Mouse (Mus musculus) CH12.LX (cell line): ENCODE results near the gene Acvr1. TPM values are rescaled to one million over a fixed set of nuclear protein-coding genes. Genes with fewer than 3 reads are reported as not detected.

ENCODE experiments used
- DNase-seq: peaks from one replicate; pipeline ENCODE4 v3.0.0-alpha.2; 2013; ENCODE audit errors: extremely low read depth
- H3K27ac ChIP-seq: 2 replicates; pipeline ENCODE4 v1.5.1; 2012; ENCODE audit warnings: low read depth, mild to moderate bottlenecking, control low read depth, moderate library complexity; ENCODE audit not compliant: insufficient read depth
- H3K27me3 ChIP-seq: replicated peaks from 2 replicates; pipeline ENCODE3; 2012; ENCODE audit warnings: inconsistent platforms
- H3K36me3 ChIP-seq, 2 experiments: replicated peaks in 1 of 2; 2 replicates each; pipeline versions ENCODE3 to v1.6.1; 2012; ENCODE audit warnings: inconsistent platforms in 1 of 2, low read length in 1 of 2, mild to moderate bottlenecking in 1 of 2, mixed read lengths in 1 of 2, moderate library complexity in 1 of 2; ENCODE audit not compliant: control insufficient read depth in 1 of 2, insufficient read depth in 1 of 2
- H3K4me1 ChIP-seq, 2 experiments: 2 replicates each; pipeline ENCODE4 v1.6.1; 2012; ENCODE audit warnings: inconsistent platforms in 1 of 2, moderate library complexity in 1 of 2; ENCODE audit not compliant: insufficient read depth in 2 of 2, control insufficient read depth in 1 of 2
- H3K4me2 ChIP-seq: 2 replicates; pipeline ENCODE4 v1.6.1; 2012; ENCODE audit warnings: low read depth, mild to moderate bottlenecking, control low read depth; ENCODE audit not compliant: poor library complexity, insufficient read depth, severe bottlenecking
- H3K4me3 ChIP-seq, 3 experiments: fragments of 150-350 bp in 1 of 3; sonication (generic) in 1 of 3; replicated peaks in 1 of 3; 2 replicates each; pipeline versions ENCODE3 to v1.5.1; 2011 to 2012; ENCODE audit warnings: low read depth in 2 of 3, low read length in 2 of 3, mild to moderate bottlenecking in 2 of 3, moderate library complexity in 2 of 3, control low read depth in 1 of 3, improper control_type of control experiment in 1 of 3, inconsistent platforms in 1 of 3, mixed read lengths in 1 of 3; ENCODE audit not compliant: poor library complexity in 1 of 3
- H3K79me2 ChIP-seq: replicated peaks from 2 replicates; pipeline ENCODE4 v1.6.1; 2012; ENCODE audit warnings: mild to moderate bottlenecking, moderate library complexity; ENCODE audit not compliant: control insufficient read depth, poor library complexity, insufficient read depth, severe bottlenecking; ENCODE audit errors: extremely low read depth
- H3K9ac ChIP-seq: 2 replicates; pipeline ENCODE4 v1.6.1; 2012; ENCODE audit warnings: low read depth, mild to moderate bottlenecking, control low read depth, moderate library complexity; ENCODE audit not compliant: insufficient read depth
- H3K9me3 ChIP-seq: replicated peaks from 2 replicates; pipeline ENCODE3; 2012; ENCODE audit warnings: low read length, inconsistent platforms, mixed read lengths
- BHLHE40 ChIP-seq: IDR thresholded peaks from 2 replicates; pipeline ENCODE4 v1.6.1; 2011; ENCODE audit warnings: mild to moderate bottlenecking, low read depth, low read length, improper control_type of control experiment
- CHD1 ChIP-seq: IDR thresholded peaks from 2 replicates; pipeline ENCODE4 v1.6.1; 2012; ENCODE audit warnings: low read depth, low read length, improper control_type of control experiment, inconsistent platforms
- CHD2 ChIP-seq: IDR thresholded peaks from 2 replicates; pipeline ENCODE4 v1.6.1; 2011; ENCODE audit warnings: low read length, improper control_type of control experiment
- CTCF ChIP-seq, 2 experiments: IDR thresholded peaks in 1 of 2; conservative IDR thresholded peaks in 1 of 2; 2 replicates each; pipeline ENCODE4 v1.5.1; 2011 to 2012; ENCODE audit warnings: low read depth in 2 of 2, low read length in 2 of 2, improper control_type of control experiment in 1 of 2, inconsistent platforms in 1 of 2, mild to moderate bottlenecking in 1 of 2, moderate library complexity in 1 of 2
- E2F4 ChIP-seq: IDR thresholded peaks from 2 replicates; pipeline ENCODE4 v1.6.1; 2011; ENCODE audit warnings: low read depth, low read length, improper control_type of control experiment; ENCODE audit not compliant: insufficient replicate concordance
- GABPA ChIP-seq: IDR thresholded peaks from 2 replicates; pipeline ENCODE4 v1.6.1; 2012; ENCODE audit warnings: low read depth, low read length, improper control_type of control experiment, inconsistent platforms; ENCODE audit not compliant: insufficient replicate concordance
- IRF4 ChIP-seq: IDR thresholded peaks from 2 replicates; pipeline ENCODE4 v1.6.1; 2014; ENCODE audit warnings: low read depth, mild to moderate bottlenecking, inconsistent platforms, low read length, improper control_type of control experiment
- JUN ChIP-seq: IDR thresholded peaks from 2 replicates; pipeline ENCODE4 v1.6.1; 2011; ENCODE audit warnings: low read depth, mild to moderate bottlenecking, low read length, improper control_type of control experiment, moderate library complexity; ENCODE audit not compliant: insufficient read depth
- JUND ChIP-seq: conservative IDR thresholded peaks from 2 replicates; pipeline ENCODE4 v1.6.1; 2011; ENCODE audit warnings: low read depth, low read length, improper control_type of control experiment
- KAT2A ChIP-seq: IDR thresholded peaks from 2 replicates; pipeline ENCODE4 v1.6.1; 2012; ENCODE audit warnings: low read length, improper control_type of control experiment, inconsistent platforms; ENCODE audit not compliant: insufficient replicate concordance
- MAX ChIP-seq: IDR thresholded peaks from 2 replicates; pipeline ENCODE4 v1.6.1; 2011; ENCODE audit warnings: low read length, improper control_type of control experiment
- MAZ ChIP-seq: IDR thresholded peaks from 2 replicates; pipeline ENCODE4 v1.6.1; 2012; ENCODE audit warnings: low read depth, mild to moderate bottlenecking, inconsistent platforms, low read length, improper control_type of control experiment, moderate library complexity
- MEF2A ChIP-seq: IDR thresholded peaks from 2 replicates; pipeline ENCODE4 v1.6.1; 2014; ENCODE audit warnings: low read depth, mild to moderate bottlenecking, inconsistent platforms, low read length, improper control_type of control experiment, borderline replicate concordance
- MYC ChIP-seq: IDR thresholded peaks from 2 replicates; pipeline ENCODE4 v1.6.1; 2011; ENCODE audit warnings: low read depth, mild to moderate bottlenecking, improper control_type of control experiment, low read length
- PAX5 ChIP-seq: IDR thresholded peaks from 2 replicates; pipeline ENCODE4 v1.6.1; 2012; ENCODE audit warnings: low read length, inconsistent platforms, mixed read lengths
- POLR2A ChIP-seq: IDR thresholded peaks from 2 replicates; pipeline ENCODE4 v1.6.1; 2011; ENCODE audit warnings: low read depth, mild to moderate bottlenecking, improper control_type of control experiment, low read length
- POLR2AphosphoS2 ChIP-seq: IDR thresholded peaks from 2 replicates; pipeline ENCODE4 v1.6.1; 2011; ENCODE audit warnings: low read depth, low read length, improper control_type of control experiment
- RAD21 ChIP-seq: IDR thresholded peaks from 2 replicates; pipeline ENCODE4 v1.6.1; 2011; ENCODE audit warnings: low read depth, mild to moderate bottlenecking, low read length, improper control_type of control experiment, moderate library complexity
- SIN3A ChIP-seq: IDR thresholded peaks from 2 replicates; pipeline ENCODE4 v1.6.1; 2012; ENCODE audit warnings: low read length, improper control_type of control experiment, inconsistent platforms
- SMC3 ChIP-seq: IDR thresholded peaks from 2 replicates; pipeline ENCODE4 v1.6.1; 2011; ENCODE audit warnings: low read depth, low read length, improper control_type of control experiment
- TBP ChIP-seq: conservative IDR thresholded peaks from 2 replicates; pipeline ENCODE4 v1.6.1; 2011; ENCODE audit warnings: low read depth, low read length, improper control_type of control experiment
- TCF12 ChIP-seq: IDR thresholded peaks from 2 replicates; pipeline ENCODE4 v1.6.1; 2014; ENCODE audit warnings: low read depth, mild to moderate bottlenecking, inconsistent platforms, low read length, improper control_type of control experiment
- UBTF ChIP-seq: IDR thresholded peaks from 2 replicates; pipeline ENCODE4 v1.6.1; 2012; ENCODE audit warnings: low read depth, mild to moderate bottlenecking, inconsistent platforms, low read length, improper control_type of control experiment, moderate library complexity
- USF1 ChIP-seq: IDR thresholded peaks from 2 replicates; pipeline ENCODE4 v1.6.1; 2014; ENCODE audit warnings: low read depth, mild to moderate bottlenecking, inconsistent platforms, low read length, improper control_type of control experiment
- USF2 ChIP-seq: conservative IDR thresholded peaks from 2 replicates; pipeline ENCODE4 v1.6.1; 2011; ENCODE audit warnings: low read depth, low read length, improper control_type of control experiment
- ZC3H11A ChIP-seq: IDR thresholded peaks from 2 replicates; pipeline ENCODE4 v1.6.1; 2012; ENCODE audit warnings: low read depth, mild to moderate bottlenecking, inconsistent platforms, low read length, improper control_type of control experiment
- ZNF384 ChIP-seq: IDR thresholded peaks from 2 replicates; pipeline ENCODE4 v1.6.1; 2012; ENCODE audit warnings: low read depth, low read length, improper control_type of control experiment, inconsistent platforms
- dilution Hi-C: fragments of 300-500 bp; cut with MboI; formaldehyde crosslinking; loops from 2 replicates; pipeline ENCODE4 v1.14.3; 2020; ENCODE audit warnings: low sequenced_read_pairs; ENCODE audit not compliant: extremely low pct_unique_long_range_greater_than_20kb, extremely low pct_ligation_motif_present
- in situ Hi-C: fragments of 300-500 bp; cut with MboI; formaldehyde crosslinking; loops from 3 replicates; pipeline ENCODE4 v1.14.3; 2019; ENCODE audit warnings: low sequenced_read_pairs, low pct_ligation_motif_present, low pct_unique_long_range_greater_than_20kb, mixed read lengths
- polyA plus RNA-seq: library from polyadenylated mRNA; unstranded; fragments of >175 nt; gene quantifications from 2 replicates; pipeline ENCODE4 v1.2.1, GENCODE M21; 2012; ENCODE audit warnings: low read depth; ENCODE audit not compliant: insufficient read length
- total RNA-seq, 2 experiments: library from RNA; depleted of rRNA; stranded (reverse); fragments of 300-350 nt in 1 of 2; fragments of >200 nt in 1 of 2; gene quantifications; 2 replicates each; pipeline ENCODE4 v1.2.3; 2012 to 2014

The Acvr1 gene
- total and polyA plus RNA-seq, 3 experiments: not detected

DNA sequence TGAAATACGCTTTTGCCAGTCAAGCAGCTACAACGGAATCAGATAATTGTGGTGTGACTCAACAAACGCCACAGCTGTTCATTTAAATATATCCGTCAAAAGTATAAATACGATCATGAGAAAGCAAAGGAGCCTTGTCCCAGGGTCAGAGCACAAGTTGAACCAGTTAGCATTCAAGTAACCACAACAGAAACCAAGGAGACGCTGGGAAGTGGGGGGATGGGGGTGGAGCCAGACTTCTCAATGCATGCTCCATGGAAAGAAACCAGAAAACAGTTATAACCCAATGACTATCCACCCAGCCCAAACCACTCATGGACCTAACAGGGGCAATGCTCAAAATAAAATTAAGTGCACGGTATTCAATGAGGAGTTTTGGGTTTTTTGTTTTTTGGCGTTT is 56.8 kb downstream of the Acvr1 start:
- Histone ChIP-seq H3K27ac (no peak overlapping the region), H3K4me3 (no peak overlapping the region), H3K27me3 (no peaks in the 10 kb centered on the region), H3K79me2 (no peaks in the 10 kb centered on the region), H3K9ac (no peak overlapping the region), H3K4me2 (no peak overlapping the region), H3K4me1 (no peaks in the 10 kb centered on the region), H3K9me3 (peaks cover 5% of the 10 kb centered on the region), H3K36me3 (no peaks in the 10 kb centered on the region)
- no peak for DNase-seq
- TF ChIP-seq RAD21: no peak
- no peak for TF ChIP-seq TCF12
- no peak for TF ChIP-seq KAT2A
- TF ChIP-seq CTCF (conservative IDR thresholded peaks at IDR 0.05 in 1 of 2, IDR thresholded peaks at IDR 0.05 in 1 of 2; ENCODE audit: low read depth in 2 of 2, low read length in 2 of 2): no peak
- no peak for TF ChIP-seq JUN
- no peak for TF ChIP-seq MAX
- TF ChIP-seq UBTF: no peak
- no peak for TF ChIP-seq SMC3
- TF ChIP-seq POLR2AphosphoS2: no peak
- no peak for TF ChIP-seq USF2
- TF ChIP-seq CHD2: no peak
- TF ChIP-seq POLR2A: no peak
- TF ChIP-seq IRF4: no peak
- TF ChIP-seq E2F4: no peak
- no peak for TF ChIP-seq MAZ
- TF ChIP-seq MEF2A: no peak
- no peak for TF ChIP-seq ZC3H11A
- in situ Hi-C loops (no loop called here), dilution Hi-C loops (no loop called here)

DNA sequence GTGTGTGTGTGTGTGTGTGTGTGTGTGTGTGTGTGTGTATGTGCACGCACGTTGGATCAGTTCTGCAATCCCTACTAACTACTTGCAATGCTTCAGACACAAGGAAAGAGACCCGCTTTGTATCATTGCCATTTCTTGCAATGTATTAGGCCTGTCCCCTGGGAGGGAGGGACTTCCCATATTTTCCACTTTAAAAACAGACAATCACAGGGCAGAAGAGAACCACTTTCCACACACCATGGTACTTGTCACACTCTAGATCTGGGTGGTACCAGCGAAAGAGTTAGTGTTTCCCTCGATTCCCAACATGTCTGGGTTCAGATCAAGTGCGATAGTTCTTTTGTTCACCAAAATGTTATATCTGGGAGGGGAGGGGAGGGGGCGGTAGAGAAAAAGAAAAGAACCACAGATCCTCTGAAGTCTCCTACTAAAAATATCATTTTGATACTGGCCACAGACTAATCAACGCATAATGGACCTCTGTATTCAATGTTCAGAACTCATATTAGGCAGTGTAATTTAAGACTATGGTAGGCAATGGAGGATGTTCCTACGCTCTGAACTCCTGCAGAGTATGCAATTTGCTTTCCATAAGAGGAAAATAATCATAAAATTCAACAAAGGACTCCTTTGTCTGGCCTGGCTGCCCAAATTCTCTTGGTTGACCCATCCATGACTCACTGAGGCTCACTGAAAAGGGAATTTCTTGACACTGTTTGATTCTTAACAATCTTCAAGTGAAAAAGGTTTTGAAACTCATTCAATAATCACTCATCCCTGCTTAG is 61.5 kb downstream of the Acvr1 start:
- Histone ChIP-seq H3K4me1 (no peaks in the 10 kb centered on the region), H3K9ac (no peak overlapping the region), H3K4me2 (no peak overlapping the region), H3K27me3 (no peaks in the 10 kb centered on the region), H3K79me2 (no peaks in the 10 kb centered on the region), H3K36me3 (no peaks in the 10 kb centered on the region), H3K4me3 (no peak overlapping the region), H3K9me3 (peaks cover 4% of the 10 kb centered on the region), H3K27ac (no peak overlapping the region)
- dilution Hi-C loops: no loop called here
- in situ Hi-C loops: no loop called here
- TF ChIP-seq ZNF384: no peak
- no peak for TF ChIP-seq CHD1
- no peak for TF ChIP-seq TCF12
- TF ChIP-seq BHLHE40: no peak
- TF ChIP-seq RAD21: no peak
- no peak for TF ChIP-seq E2F4
- no peak for TF ChIP-seq MYC
- TF ChIP-seq ZC3H11A: no peak
- TF ChIP-seq SIN3A: no peak
- TF ChIP-seq PAX5: no peak
- TF ChIP-seq KAT2A: no peak
- no peak for TF ChIP-seq POLR2A
- no peak for TF ChIP-seq GABPA
- no peak for TF ChIP-seq CTCF (conservative IDR thresholded peaks at IDR 0.05 in 1 of 2, IDR thresholded peaks at IDR 0.05 in 1 of 2; ENCODE audit: low read depth in 2 of 2, low read length in 2 of 2)
- no peak for TF ChIP-seq SMC3
- no peak for TF ChIP-seq JUN
- no peak for TF ChIP-seq TBP
- TF ChIP-seq JUND: no peak
- no peak for TF ChIP-seq MEF2A
- TF ChIP-seq USF1: no peak
- no peak for DNase-seq
